Mouse (Mus musculus) bone marrow, adult 2 months (tissue): ENCODE results near the gene Gosr1. TPM values are rescaled to one million over a fixed set of nuclear protein-coding genes. Genes with fewer than 3 reads are reported as not detected.

Experiments
- H3K27ac ChIP-seq: fragments of 200-500 bp; 2 replicates; pipeline ENCODE4 v1.5.1; 2012; ENCODE audit warnings: low read depth, mild to moderate bottlenecking, control low read depth, inconsistent platforms, low read length; ENCODE audit not compliant: control insufficient read depth, poor library complexity, insufficient read depth
- H3K4me1 ChIP-seq: fragments of 200-500 bp; 2 replicates; pipeline ENCODE4 v1.6.1; 2011; ENCODE audit warnings: low read length; ENCODE audit not compliant: control insufficient read depth, insufficient read depth
- H3K4me3 ChIP-seq: fragments of 200-500 bp; replicated peaks from 2 replicates; pipeline ENCODE3; 2011; ENCODE audit warnings: mild to moderate bottlenecking, low read depth, low read length, control low read depth; ENCODE audit not compliant: control insufficient read depth
- CTCF ChIP-seq: fragments of 200-500 bp; IDR thresholded peaks from 2 replicates; pipeline ENCODE4 v1.5.1; 2011; ENCODE audit warnings: low read length, control low read depth; ENCODE audit not compliant: control insufficient read depth, insufficient read depth
- POLR2A ChIP-seq: fragments of 200-500 bp; IDR thresholded peaks from 2 replicates; pipeline ENCODE4 v1.6.1; 2011; ENCODE audit warnings: low read depth, mild to moderate bottlenecking, control low read depth, low read length, borderline replicate concordance; ENCODE audit not compliant: control insufficient read depth
- WGBS: fragments of 180-500 bp; shearing (Covaris S2); methylation state at CpG from one replicate; pipeline ENCODE4 v1.1.7; 2018; 5-methylcytosine and 5-hydroxymethylcytosine counted together
- polyA plus RNA-seq: library from polyadenylated mRNA; stranded (reverse); fragments of >200 nt; gene quantifications from 2 replicates; pipeline ENCODE4 v1.2.4, GENCODE M21; 2011; ENCODE audit warnings: low replicate concordance; ENCODE audit not compliant: missing spikeins, insufficient read depth, insufficient read length

Gosr1 gene
- polyA plus RNA-seq, 1 experiment, result 12.6 TPM

DNA sequence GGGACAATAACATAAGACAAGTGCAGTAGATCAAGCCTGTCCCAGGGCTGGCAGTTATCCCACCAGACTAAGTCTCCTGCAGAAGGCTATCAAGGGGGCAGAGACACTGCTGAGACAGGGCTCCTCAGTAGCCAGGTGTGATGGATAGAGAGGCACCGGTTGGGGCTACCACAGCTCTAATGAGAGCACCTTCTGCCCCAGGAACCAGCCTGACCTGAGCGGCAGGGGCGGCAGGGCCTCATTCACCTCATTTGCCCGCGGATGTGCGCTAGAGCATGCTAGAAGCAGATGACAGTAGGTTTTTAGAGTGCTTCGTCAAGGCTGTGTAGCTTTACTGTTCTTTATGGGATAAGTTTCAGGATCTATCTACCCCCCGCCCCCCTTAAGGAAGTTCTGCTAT is 39.5 kb downstream of the Gosr1 start:
- Histone ChIP-seq H3K27ac (no peak overlapping the region), H3K4me1 (no peaks in the 10 kb centered on the region), H3K4me3 (no peak overlapping the region)
- no peak for TF ChIP-seq POLR2A
- no peak for TF ChIP-seq CTCF
- 87% methylated on average over 8 of the region's 8 CpGs for WGBS

DNA sequence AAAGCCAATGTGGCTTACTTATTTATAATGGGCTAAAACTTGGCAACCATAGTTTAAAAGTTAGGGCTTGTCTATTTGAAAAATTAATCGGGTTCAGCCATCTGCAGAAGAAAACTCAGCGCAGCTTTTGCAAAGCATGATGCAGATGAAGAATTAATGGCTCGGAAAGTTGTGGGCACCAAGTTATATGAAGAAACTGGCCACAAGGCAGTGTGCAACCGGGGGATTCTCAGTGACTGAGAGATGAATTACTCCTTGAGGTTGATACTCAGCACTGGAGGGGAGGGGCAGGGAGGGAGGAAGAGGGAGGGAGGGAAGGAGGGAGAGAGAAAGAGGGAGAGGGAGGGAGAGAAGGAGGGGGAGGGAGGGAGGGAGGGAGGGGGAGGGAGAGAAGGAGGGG is 46.4 kb downstream of the Gosr1 start:
- no peak overlapping the region for H3K27ac ChIP-seq
- 57% methylated on average over 4 of the region's 4 CpGs for WGBS
- H3K4me3 ChIP-seq, result no peak overlapping the region
- H3K4me1 ChIP-seq, result no peaks in the 10 kb centered on the region
- TF ChIP-seq CTCF, result no peak
- no peak for TF ChIP-seq POLR2A

GRCm38 (mm10) chr11:76709625-76710452 is 53.5 kb downstream of the Gosr1 start:
- H3K27ac ChIP-seq, result no peak overlapping the region
- TF ChIP-seq POLR2A, result no peak
- no peak for TF ChIP-seq CTCF

DNA sequence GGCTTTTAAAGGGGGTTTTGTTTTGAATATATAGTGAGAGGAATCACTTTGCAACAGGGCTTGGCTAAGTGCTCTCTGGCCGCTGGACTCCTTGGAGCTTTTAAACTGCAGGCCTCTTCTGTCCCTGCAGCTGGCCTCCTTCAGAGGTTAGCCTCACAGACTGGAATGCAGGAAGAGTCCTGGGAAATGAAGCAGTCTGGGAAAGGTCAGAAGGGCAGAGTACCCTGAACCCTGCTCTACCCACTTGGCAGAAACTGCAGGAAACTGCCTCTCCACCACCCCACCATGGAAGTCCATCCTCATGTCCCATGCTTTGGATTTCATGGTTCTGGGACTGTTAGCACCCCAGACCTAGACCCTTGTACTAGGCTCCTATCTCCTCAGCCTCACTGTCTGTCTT is 54.5 kb downstream of the Gosr1 start:
- Histone ChIP-seq H3K4me3 (no peak overlapping the region), H3K4me1 (no peaks in the 10 kb centered on the region), H3K27ac (no peak overlapping the region)
- no peak for TF ChIP-seq POLR2A
- TF ChIP-seq CTCF, result no peak
- WGBS, result 83% methylated on average over 1 of the region's 1 CpGs

More at GRCm38 (mm10) chr11:76709625-76710452, 53.5 kb downstream of the Gosr1 start:
- WGBS, result 38% methylated on average over 16 of the region's 17 CpGs
- Histone ChIP-seq H3K4me1 (no peaks in the 10 kb centered on the region), H3K4me3 (no peak overlapping the region)

- TF ChIP-seq CTCF, result no peak
- TF ChIP-seq POLR2A, result no peak
- WGBS, result 82% methylated on average over 1 of the region's 1 CpGs
- no peak overlapping the region for H3K4me3 ChIP-seq
- H3K27ac ChIP-seq, result no peak overlapping the region
- H3K4me1 ChIP-seq, result no peaks in the 10 kb centered on the region
Measured at GRCm38 (mm10) chr11:76708066-76708465, 55.3 kb downstream of the Gosr1 start.

- H3K27ac ChIP-seq, result no peak overlapping the region
- H3K4me1 ChIP-seq, result no peaks in the 10 kb centered on the region
- no peak for TF ChIP-seq POLR2A
- TF ChIP-seq CTCF, result no peak
- WGBS, result 72% methylated on average over 3 of the region's 3 CpGs
- H3K4me3 ChIP-seq, result no peak overlapping the region
Measured at GRCm38 (mm10) chr11:76707656-76708055, 55.7 kb downstream of the Gosr1 start.

DNA sequence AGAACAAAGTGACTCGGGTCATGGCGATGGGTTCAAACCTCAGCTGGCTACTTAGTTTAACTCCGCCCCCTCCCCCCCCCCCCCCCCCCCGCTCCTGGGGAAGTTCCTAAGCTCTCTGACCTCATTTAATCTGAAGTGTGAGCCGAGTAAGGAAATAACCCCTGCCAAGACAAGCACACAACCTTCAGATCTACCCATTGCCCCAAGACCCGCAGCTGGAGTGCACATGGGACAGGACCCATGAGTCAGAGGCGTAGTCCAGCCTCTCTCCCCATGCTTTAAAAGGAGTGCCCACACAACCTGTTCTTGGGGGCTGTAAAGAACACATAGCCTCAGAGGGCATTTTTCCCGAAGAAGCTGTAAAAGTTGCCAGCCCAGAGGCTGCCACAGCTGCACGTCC is 63.8 kb downstream of the Gosr1 start:
- TF ChIP-seq POLR2A (no peak), CTCF (no peak)
- 50% methylated on average over 9 of the region's 9 CpGs for WGBS
- Histone ChIP-seq H3K4me1 (no peaks in the 10 kb centered on the region), H3K27ac (no peak overlapping the region), H3K4me3 (no peak overlapping the region)

DNA sequence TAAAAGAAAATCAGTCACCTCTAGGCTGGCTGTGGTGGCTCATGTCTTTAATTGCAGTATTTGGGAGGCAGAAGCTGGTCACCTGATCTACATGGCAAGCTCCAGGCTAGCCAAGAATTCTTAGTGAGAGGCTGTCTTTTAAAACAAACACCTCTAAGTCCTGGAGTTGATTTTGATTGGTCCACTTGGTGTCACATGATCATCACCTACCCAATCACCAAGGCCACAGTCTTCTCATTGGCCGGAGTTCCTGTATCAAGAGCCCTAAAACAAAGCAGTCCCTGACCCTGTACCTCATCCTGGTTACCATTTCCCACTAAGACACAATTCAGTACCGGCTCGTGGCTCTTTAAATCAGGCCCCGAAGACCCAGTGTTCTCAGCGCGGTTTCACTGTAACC is 67.6 kb downstream of the Gosr1 start:
- 74% methylated on average over 6 of the region's 6 CpGs for WGBS
- TF ChIP-seq CTCF (no peak), POLR2A (no peak)
- H3K4me3 ChIP-seq, result no peak overlapping the region
- H3K4me1 ChIP-seq, result no peaks in the 10 kb centered on the region
- no peak overlapping the region for H3K27ac ChIP-seq
